Mouse (Mus musculus) cortical plate, adult 2 months (tissue): Measurements from ENCODE around the gene Dnajc13. TPM values are rescaled to one million over a fixed set of nuclear protein-coding genes. Genes with fewer than 3 reads are reported as not detected.

Source experiments
- H3K27ac ChIP-seq: fragments of 200-500 bp; 2 replicates; pipeline ENCODE4 v1.5.1; 2012; ENCODE audit warnings: low read length, control low read depth, inconsistent platforms; ENCODE audit not compliant: insufficient read depth
- H3K4me1 ChIP-seq: fragments of 200-500 bp; 2 replicates; pipeline ENCODE4 v1.6.1; 2011; ENCODE audit warnings: low read length; ENCODE audit not compliant: control insufficient read depth, insufficient read depth
- H3K4me3 ChIP-seq: fragments of 200-500 bp; 2 replicates; pipeline ENCODE4 v1.5.1; 2011; ENCODE audit warnings: mild to moderate bottlenecking, low read length, control low read depth; ENCODE audit not compliant: insufficient read depth
- CTCF ChIP-seq: fragments of 200-500 bp; IDR thresholded peaks from 2 replicates; pipeline ENCODE4 v1.5.1; 2011; ENCODE audit warnings: mild to moderate bottlenecking, control low read depth, low read length; ENCODE audit not compliant: insufficient read depth; ENCODE audit errors: extremely low read depth
- POLR2A ChIP-seq: fragments of 200-500 bp; IDR thresholded peaks from 2 replicates; pipeline ENCODE4 v1.6.1; 2011; ENCODE audit warnings: mild to moderate bottlenecking, low read length, control low read depth; ENCODE audit not compliant: insufficient read depth; ENCODE audit errors: extremely low read depth
- polyA plus RNA-seq: library from polyadenylated mRNA; depleted of rRNA; stranded (reverse); fragments of >200 nt; gene quantifications from 2 replicates; pipeline ENCODE4 v1.2.3, GENCODE M21; 2012; rRNA removed

Gene Dnajc13
- polyA plus RNA-seq, 1 experiment: 62.9 TPM

- TF ChIP-seq POLR2A (no peak), CTCF (no peak)
- no peaks in the 10 kb centered on the region for H3K4me1 ChIP-seq
- H3K27ac ChIP-seq: no peak overlapping the region
- H3K4me3 ChIP-seq: no peak overlapping the region
These were observed 154.1 kb downstream of the Dnajc13 start for GRCm38 (mm10) chr9:104108571-104109143.

GRCm38 (mm10) chr9:104107482-104107881 lies 155.2 kb downstream of the Dnajc13 start:
- Histone ChIP-seq H3K4me1 (no peaks in the 10 kb centered on the region), H3K27ac (no peak overlapping the region), H3K4me3 (no peak overlapping the region)
- TF ChIP-seq CTCF (no peak), POLR2A (no peak)

GRCm38 (mm10) chr9:104106930-104107329 lies 155.8 kb downstream of the Dnajc13 start:
- H3K4me1 ChIP-seq: no peaks in the 10 kb centered on the region; the same call in 1 of the 2 replicates
- TF ChIP-seq POLR2A: no peak
- no peak for TF ChIP-seq CTCF
- no peak overlapping the region for H3K4me3 ChIP-seq
- H3K27ac ChIP-seq: no peak overlapping the region

- no peak overlapping the region for H3K4me3 ChIP-seq
- H3K27ac ChIP-seq: no peak overlapping the region
- peaks cover 2% of the 10 kb centered on the region for H3K4me1 ChIP-seq
- no peak for TF ChIP-seq CTCF
These were observed 157.7 kb downstream of the Dnajc13 start for GRCm38 (mm10) chr9:104104986-104105385.

GRCm38 (mm10) chr9:104102901-104103300 lies 159.8 kb downstream of the Dnajc13 start:
- TF ChIP-seq POLR2A: no peak
- TF ChIP-seq CTCF: no peak
- H3K27ac ChIP-seq: no peak overlapping the region
- no peak overlapping the region for H3K4me3 ChIP-seq
- H3K4me1 ChIP-seq: peaks cover 2% of the 10 kb centered on the region

- Histone ChIP-seq H3K4me3 (no peak overlapping the region), H3K27ac (no peak overlapping the region), H3K4me1 (peaks cover 2% of the 10 kb centered on the region)
- TF ChIP-seq CTCF (no peak), POLR2A (no peak)
These were observed 160.4 kb downstream of the Dnajc13 start for GRCm38 (mm10) chr9:104102301-104102700.

- TF ChIP-seq POLR2A: no peak
- Histone ChIP-seq H3K27ac (no peak overlapping the region), H3K4me3 (no peak overlapping the region), H3K4me1 (peaks cover 2% of the 10 kb centered on the region)
These were observed 161.3 kb downstream of the Dnajc13 start for GRCm38 (mm10) chr9:104101458-104101857.

Other genes with a start within 250 kb of the Dnajc13 start
- gene Gm28305, start 222.3 kb downstream of the Dnajc13 start, polyA plus RNA-seq: not detected in 2 replicates
- 55.7 and 58.3 TPM in 2 replicates for gene Uba5, start 199.8 kb downstream of the Dnajc13 start, polyA plus RNA-seq
- gene Acad11, start 199.6 kb downstream of the Dnajc13 start, polyA plus RNA-seq: 25.7 and 27.9 TPM in 2 replicates
- gene Ackr4, start 136.0 kb downstream of the Dnajc13 start, polyA plus RNA-seq: 0.09 and 0.17 TPM in 2 replicates
- gene Acpp, start 74.8 kb upstream of the Dnajc13 start, polyA plus RNA-seq: 0.09 and 0.17 TPM in 2 replicates